Comparison of ENCODE assay signal across 12 mouse cellular contexts in the genomic region with DNA sequence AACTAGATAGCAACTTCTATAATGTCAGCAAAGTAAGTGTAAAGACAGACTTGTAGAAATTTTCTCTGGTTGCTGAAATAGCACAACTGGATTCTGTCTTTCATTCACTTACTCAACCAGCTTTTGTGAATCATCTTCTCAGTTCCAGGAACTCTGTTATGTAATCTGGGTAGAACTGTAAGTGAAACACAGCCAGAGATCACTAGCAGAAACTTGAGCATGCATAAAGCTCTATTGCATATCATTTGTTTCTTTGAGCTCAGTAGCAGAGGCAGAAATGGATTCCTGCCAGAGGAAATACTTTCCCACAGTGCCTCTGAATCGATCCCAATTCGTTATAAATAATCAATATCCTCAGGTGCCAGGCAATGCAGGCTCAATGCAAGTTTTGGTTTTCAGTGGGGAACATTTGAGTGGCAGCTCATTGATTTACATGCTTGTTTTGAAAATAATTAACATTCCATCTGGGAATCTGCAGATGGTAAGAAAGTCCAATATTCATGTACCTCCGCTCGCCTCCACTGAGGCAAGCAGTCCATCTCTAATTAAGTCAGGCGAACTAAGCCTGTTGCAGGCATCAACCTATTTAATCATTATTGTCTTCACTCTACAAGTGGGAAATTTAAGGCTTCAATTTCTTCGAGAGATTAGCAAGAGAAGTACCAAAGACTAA.
DNase-seq lines count a peak whose midpoint lies in the region; ATAC-seq lines count a peak whose summit lies in the region.
"Had no signal": no experiment of that assay in that cellular context is flagged by ENCODE, and none has a peak within 500 bp of the region (broad histone marks: within the 10 kb centered on the region; RNA-seq: fewer than 3 reads in every experiment).

No protein-coding gene starts in this region.

- no peak for ATAC-seq in erythroid progenitor cell, adult 5-6 weeks (replicated peaks; ENCODE audit: low FRiP score, poor library complexity, severe bottlenecking)
- ATAC-seq: intestine, embryonic 15.5 days had no signal

- peak; percentile 80 for DNase-seq in kidney, adult 9 months
- no peak for DNase-seq in kidney, postnatal 14 days
- DNase-seq in lung, postnatal 36 days = peak; percentile 38
- no peak for DNase-seq in lung, adult 18-20 months
- peak; percentile 40 for DNase-seq in brain, adult 2 months (ENCODE audit: low read depth, low spot score)
- peak; percentile 13 for DNase-seq in telencephalon, adult 2 months (ENCODE audit: low read depth, low spot score)
- DNase-seq: cerebellum, adult 11 months; cerebellum, postnatal 25 days; right cerebral cortex, postnatal 4 days; thymus, adult 18-20 months had no signal

Comparison
In these comparisons a context has a peak if more than half of its experiments do, and no peak if none do; other contexts are left out.
1. DNase-seq: peak in kidney, adult 9 months (single experiment), lung, postnatal 36 days (single experiment), brain, adult 2 months (single experiment) and telencephalon, adult 2 months (single experiment); none in kidney, postnatal 14 days (single experiment) and lung, adult 18-20 months (0 of 2).